Mouse (Mus musculus) embryonic facial prominence, embryonic 12.5 days (tissue): ENCODE measurements at regions not wholly inside any gene's neighbourhood (a gene's known extent, or its start where the extent isn't known, plus 50 kb on each side); places are given as distances from the start of the nearest gene placed in this dataset.

Source experiments
- ATAC-seq: fragments of 200-750 bp; cut with Nextera tagmentation; 2 replicates; pipeline ENCODE4 v1.8.0; 2017; ENCODE audit not compliant: insufficient number of reproducible peaks, insufficient read depth, low FRiP score, low TSS enrichment
- H3K27ac ChIP-seq: fragments of 300-500 bp; sonication (generic); 2 replicates; pipeline ENCODE4 v1.5.1; 2016; ENCODE audit warnings: mild to moderate bottlenecking
- H3K27me3 ChIP-seq: fragments of 300-500 bp; sonication (generic); 2 replicates; pipeline ENCODE4 v1.6.1; 2016; ENCODE audit warnings: mild to moderate bottlenecking, moderate library complexity
- H3K36me3 ChIP-seq: fragments of 300-500 bp; sonication (generic); 2 replicates; pipeline ENCODE4 v1.6.1; 2016; ENCODE audit warnings: mild to moderate bottlenecking
- H3K4me1 ChIP-seq: fragments of 300-500 bp; sonication (generic); 2 replicates; pipeline ENCODE4 v1.6.1; 2016
- H3K4me2 ChIP-seq: fragments of 300-500 bp; sonication (generic); replicated peaks from 2 replicates; pipeline ENCODE4 v1.6.1; 2016; ENCODE audit warnings: mild to moderate bottlenecking, moderate library complexity
- H3K4me3 ChIP-seq: fragments of 300-500 bp; sonication (generic); 2 replicates; pipeline ENCODE4 v1.5.1; 2016; ENCODE audit warnings: mild to moderate bottlenecking
- H3K9ac ChIP-seq: fragments of 300-500 bp; sonication (generic); 2 replicates; pipeline ENCODE4 v1.6.1; 2016; ENCODE audit warnings: mild to moderate bottlenecking, moderate library complexity
- H3K9me3 ChIP-seq: fragments of 300-500 bp; sonication (generic); 2 replicates; pipeline ENCODE4 v1.6.1; 2016; ENCODE audit warnings: mild to moderate bottlenecking, moderate library complexity
- WGBS: fragments of 180-500 bp; shearing (Covaris S2); methylation state at CpG from one replicate; pipeline ENCODE4 v1.1.7; 2016; 5-methylcytosine and 5-hydroxymethylcytosine counted together

- 89% methylated on average over 6 of the region's 6 CpGs for WGBS
- Histone ChIP-seq H3K4me1 (0 out of 2 replicates have a peak, but pooled peaks cover 11% of the 10 kb centered on the region), H3K4me2 (no peak overlapping the region), H3K27me3 (peaks cover 4% of the 10 kb centered on the region; the same call in 1 of the 2 replicates), H3K36me3 (no peaks in the 10 kb centered on the region), H3K4me3 (no peak overlapping the region), H3K9ac (no peak overlapping the region), H3K27ac (no peak overlapping the region), H3K9me3 (no peaks in the 10 kb centered on the region)
- no peak for ATAC-seq
Measured at GRCm38 (mm10) chr7:145098335-145098734, 109.6 kb downstream of the 1810010D01Rik start.

GRCm38 (mm10) chr7:145094134-145094526 is 113.8 kb downstream of the 1810010D01Rik start:
- Histone ChIP-seq H3K27ac (no peak overlapping the region), H3K4me1 (0 out of 2 replicates have a peak, but pooled peaks cover 11% of the 10 kb centered on the region), H3K9me3 (no peaks in the 10 kb centered on the region), H3K9ac (no peak overlapping the region), H3K4me2 (no peak overlapping the region), H3K36me3 (no peaks in the 10 kb centered on the region), H3K4me3 (no peak overlapping the region), H3K27me3 (peaks cover 4% of the 10 kb centered on the region; the same call in 1 of the 2 replicates)
- ATAC-seq, result no peak
- WGBS, result 65% methylated on average over 7 of the region's 7 CpGs

- peaks cover 4% of the 10 kb centered on the region; the same call in 1 of the 2 replicates for H3K27me3 ChIP-seq
- no peaks in the 10 kb centered on the region for H3K36me3 ChIP-seq
- no peak overlapping the region for H3K9ac ChIP-seq
- 0 out of 2 replicates have a peak, but pooled peaks cover 11% of the 10 kb centered on the region for H3K4me1 ChIP-seq
- H3K4me3 ChIP-seq, result no peak overlapping the region
- H3K4me2 ChIP-seq, result no peak overlapping the region
- WGBS, result 75% methylated on average over 3 of the region's 3 CpGs
- no peak overlapping the region for H3K27ac ChIP-seq
- ATAC-seq, result no peak
- no peaks in the 10 kb centered on the region for H3K9me3 ChIP-seq
Measured at GRCm38 (mm10) chr7:145093417-145094133, 114.3 kb downstream of the 1810010D01Rik start.

GRCm38 (mm10) chr7:145092392-145093176 is 115.3 kb downstream of the 1810010D01Rik start:
- Histone ChIP-seq H3K4me1 (0 out of 2 replicates have a peak, but pooled peaks cover 11% of the 10 kb centered on the region), H3K4me2 (no peak overlapping the region), H3K9ac (no peak overlapping the region), H3K9me3 (no peaks in the 10 kb centered on the region), H3K4me3 (no peak overlapping the region), H3K36me3 (no peaks in the 10 kb centered on the region), H3K27me3 (peaks cover 4% of the 10 kb centered on the region; the same call in 1 of the 2 replicates), H3K27ac (no peak overlapping the region)
- no peak for ATAC-seq
- 68% methylated on average over 6 of the region's 6 CpGs for WGBS

GRCm38 (mm10) chr7:145090849-145091248 is 117.1 kb downstream of the 1810010D01Rik start:
- 86% methylated on average over 4 of the region's 4 CpGs for WGBS
- no peak for ATAC-seq

GRCm38 (mm10) chr7:145089315-145089721 is 118.6 kb downstream of the 1810010D01Rik start:
- H3K27ac ChIP-seq, result no peak overlapping the region
- H3K9me3 ChIP-seq, result no peaks in the 10 kb centered on the region
- H3K4me3 ChIP-seq, result no peak overlapping the region
- no peak overlapping the region for H3K9ac ChIP-seq
- no peak for ATAC-seq
- H3K36me3 ChIP-seq, result no peaks in the 10 kb centered on the region
- 80% methylated on average over 3 of the region's 3 CpGs for WGBS
- 0 out of 2 replicates have a peak, but pooled peaks cover 10% of the 10 kb centered on the region for H3K4me1 ChIP-seq
- H3K4me2 ChIP-seq, result no peak overlapping the region
- H3K27me3 ChIP-seq, result no peaks in the 10 kb centered on the region

More at GRCm38 (mm10) chr7:145090849-145091248, 117.1 kb downstream of the 1810010D01Rik start:
- Histone ChIP-seq H3K27me3 (no peaks in the 10 kb centered on the region), H3K4me2 (no peak overlapping the region), H3K9me3 (no peaks in the 10 kb centered on the region), H3K4me3 (no peak overlapping the region), H3K36me3 (no peaks in the 10 kb centered on the region), H3K27ac (no peak overlapping the region), H3K4me1 (0 out of 2 replicates have a peak, but pooled peaks cover 11% of the 10 kb centered on the region), H3K9ac (no peak overlapping the region)

GRCm38 (mm10) chr7:145088655-145089054 is 119.3 kb downstream of the 1810010D01Rik start:
- WGBS, result 90% methylated on average over 3 of the region's 3 CpGs

GRCm38 (mm10) chr7:145087790-145088189 is 120.1 kb downstream of the 1810010D01Rik start:
- no peak overlapping the region for H3K27ac ChIP-seq
- H3K4me3 ChIP-seq, result no peak overlapping the region
- H3K27me3 ChIP-seq, result no peaks in the 10 kb centered on the region
- no peak overlapping the region for H3K9ac ChIP-seq
- no peaks in the 10 kb centered on the region for H3K9me3 ChIP-seq
- H3K36me3 ChIP-seq, result no peaks in the 10 kb centered on the region
- 71% methylated on average over 5 of the region's 5 CpGs for WGBS
- no peaks in the 10 kb centered on the region for H3K4me1 ChIP-seq
- ATAC-seq, result no peak
- H3K4me2 ChIP-seq, result no peak overlapping the region

More at GRCm38 (mm10) chr7:145088655-145089054, 119.3 kb downstream of the 1810010D01Rik start:
- no peaks in the 10 kb centered on the region for H3K36me3 ChIP-seq
- no peak overlapping the region for H3K4me3 ChIP-seq
- H3K4me1 ChIP-seq, result 0 out of 2 replicates have a peak, but pooled peaks cover 4% of the 10 kb centered on the region
- no peak overlapping the region for H3K9ac ChIP-seq
- no peak overlapping the region for H3K4me2 ChIP-seq
- no peak overlapping the region for H3K27ac ChIP-seq
- H3K27me3 ChIP-seq, result no peaks in the 10 kb centered on the region
- H3K9me3 ChIP-seq, result no peaks in the 10 kb centered on the region
- no peak for ATAC-seq

GRCm38 (mm10) chr7:145082917-145083752 is 124.8 kb downstream of the 1810010D01Rik start:
- peaks cover 8% of the 10 kb centered on the region; the same call in 1 of the 2 replicates for H3K4me1 ChIP-seq
- no peaks in the 10 kb centered on the region for H3K9me3 ChIP-seq
- H3K27ac ChIP-seq, result no peak overlapping the region
- H3K4me2 ChIP-seq, result no peak overlapping the region
- WGBS, result 78% methylated on average over 9 of the region's 9 CpGs
- no peaks in the 10 kb centered on the region for H3K27me3 ChIP-seq
- no peak for ATAC-seq
- no peaks in the 10 kb centered on the region for H3K36me3 ChIP-seq
- H3K4me3 ChIP-seq, result no peak overlapping the region
- H3K9ac ChIP-seq, result no peak overlapping the region

GRCm38 (mm10) chr7:145071996-145072790 is 132.5 kb upstream of the Ccnd1 start:
- Histone ChIP-seq H3K4me1 (no peaks in the 10 kb centered on the region), H3K27me3 (no peaks in the 10 kb centered on the region), H3K4me2 (no peak overlapping the region), H3K36me3 (no peaks in the 10 kb centered on the region), H3K9ac (no peak overlapping the region), H3K9me3 (no peaks in the 10 kb centered on the region), H3K4me3 (no peak overlapping the region), H3K27ac (no peak overlapping the region)
- WGBS, result 85% methylated on average over 5 of the region's 5 CpGs
- ATAC-seq, result no peak
